Mouse (Mus musculus) left cerebral cortex, adult 9 months (tissue): ENCODE measurements around the gene Tmprss11e.

Source experiments
- DNase-seq, 2 experiments: peaks; one replicate each; pipeline ENCODE4 v3.0.0; 2022; ENCODE audit warnings: low spot score in 2 of 2

The Tmprss11e gene

DNA sequence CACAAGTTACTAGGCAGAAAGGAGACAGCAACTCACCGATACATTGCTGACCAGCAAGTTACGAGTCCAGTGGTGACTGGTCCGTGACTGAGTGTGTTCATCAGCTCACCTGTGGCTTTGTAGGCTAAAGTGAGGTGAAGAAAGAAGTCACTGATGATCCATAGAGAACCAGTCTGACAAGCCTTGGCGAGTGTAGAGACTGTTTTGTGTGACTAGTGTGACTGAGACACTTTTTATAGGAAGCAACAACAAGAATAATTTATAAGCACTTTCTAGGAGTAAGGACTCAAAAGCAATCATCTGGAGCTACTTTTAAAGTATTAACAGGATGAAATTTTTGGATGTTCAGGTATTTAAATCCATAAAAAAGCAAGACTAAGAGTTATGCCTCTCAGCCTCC lies at the start of gene Tmprss11e:
Gene Tmprss11e (minus strand): TSS at position 101 of the 400 bp plus-strand sequence.
- DNase-seq = no peak

DNA sequence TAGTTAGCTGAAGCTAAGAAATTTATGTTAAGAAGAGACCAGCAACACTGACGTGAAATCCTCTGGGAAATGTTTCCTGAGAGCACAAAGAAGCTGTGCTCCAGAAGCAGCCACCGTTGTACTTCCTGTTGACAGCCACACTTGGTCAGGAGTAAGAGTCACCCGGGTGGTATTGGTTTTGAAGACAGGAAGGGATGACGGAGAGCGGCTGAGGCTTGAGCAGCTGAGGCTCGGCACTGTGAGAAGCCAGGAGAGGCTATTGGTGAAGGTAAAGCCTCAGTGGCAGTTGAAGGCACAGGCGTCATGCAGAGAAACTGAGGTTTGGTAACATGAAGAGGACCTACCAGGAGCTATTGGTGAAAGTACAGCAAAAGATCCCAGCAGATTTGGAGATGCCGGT lies 47.2 kb upstream of the Tmprss11e start:
- no peak for DNase-seq

DNA sequence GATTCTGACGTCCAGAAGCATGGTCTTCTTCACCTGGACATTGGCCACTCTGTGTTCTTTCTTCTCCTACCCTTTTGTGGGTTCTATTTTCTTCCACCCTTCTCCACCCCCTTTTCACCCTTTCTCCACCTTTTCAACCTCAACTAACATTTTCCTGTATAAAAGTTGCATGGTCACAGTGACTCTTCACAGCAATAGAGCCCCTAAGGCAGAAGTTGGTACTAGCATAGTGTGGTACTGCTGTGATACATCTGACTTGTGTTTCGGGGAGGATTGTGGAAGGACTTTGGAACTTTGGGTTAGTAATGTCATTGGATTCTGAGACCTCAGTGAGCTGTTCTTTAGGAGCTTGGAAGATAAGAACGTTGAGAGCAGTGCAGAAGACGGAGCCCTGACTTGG lies 46.6 kb upstream of the Tmprss11e start:
- DNase-seq = no peak

DNA sequence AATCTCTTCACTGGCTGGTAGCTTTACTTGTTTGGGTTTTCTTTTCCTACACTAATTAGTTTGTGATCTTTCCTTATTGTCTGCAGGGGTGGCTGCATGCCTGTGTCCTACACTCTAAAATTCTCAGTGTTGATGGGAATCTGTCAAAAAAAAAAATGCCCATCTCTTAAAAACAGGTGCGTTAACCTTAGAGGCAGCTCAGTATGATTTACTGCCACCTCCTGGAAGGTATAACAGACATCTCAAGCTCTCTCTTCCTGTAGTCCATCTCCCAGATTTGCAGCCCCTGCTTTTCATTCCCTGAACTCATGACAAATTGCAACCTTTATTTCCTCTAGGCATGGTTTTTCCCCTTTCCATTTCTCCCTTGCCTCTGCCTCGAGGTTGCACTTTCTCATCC lies 44.3 kb upstream of the Tmprss11e start:
- no peak for DNase-seq

DNA sequence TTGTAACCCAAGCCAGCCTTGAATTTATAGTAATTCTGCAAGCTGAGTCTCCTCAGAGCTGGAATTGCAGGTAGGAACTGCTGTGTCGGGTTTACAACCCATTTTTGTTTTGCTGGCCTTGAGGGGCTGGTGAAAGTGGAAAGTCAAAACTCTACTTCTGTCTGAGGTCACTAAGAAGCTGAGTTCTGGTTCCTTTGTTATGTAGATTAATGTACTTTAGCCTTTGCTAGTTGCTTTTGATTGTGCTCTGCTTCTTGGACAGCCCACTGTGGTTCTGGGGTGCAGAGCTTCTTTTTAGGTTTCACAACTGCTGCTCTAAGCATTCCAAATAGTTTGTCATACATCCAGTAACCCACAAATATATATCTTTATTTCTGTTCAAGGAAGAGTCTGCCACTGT lies 41.2 kb upstream of the Tmprss11e start:
- DNase-seq = no peak

DNA sequence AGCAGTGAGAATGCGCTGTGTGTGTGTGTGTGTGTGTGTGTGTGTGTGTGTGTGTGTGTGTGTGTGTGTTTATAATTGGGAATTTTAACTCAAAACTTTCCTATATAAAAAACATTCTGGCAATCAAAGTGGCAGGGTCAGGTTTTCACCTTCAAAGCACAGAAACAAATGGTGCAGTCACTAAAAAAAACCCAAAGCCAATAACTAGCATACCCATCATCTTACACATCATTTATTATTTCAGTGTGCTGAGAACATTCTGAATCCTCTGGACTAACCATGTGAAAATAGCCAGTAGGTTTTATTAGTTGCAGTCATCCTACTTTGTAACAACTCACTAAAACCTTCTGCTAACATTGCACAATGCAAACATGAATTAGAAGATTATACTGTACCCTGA lies 38.6 kb upstream of the Tmprss11e start:
- no peak for DNase-seq

DNA sequence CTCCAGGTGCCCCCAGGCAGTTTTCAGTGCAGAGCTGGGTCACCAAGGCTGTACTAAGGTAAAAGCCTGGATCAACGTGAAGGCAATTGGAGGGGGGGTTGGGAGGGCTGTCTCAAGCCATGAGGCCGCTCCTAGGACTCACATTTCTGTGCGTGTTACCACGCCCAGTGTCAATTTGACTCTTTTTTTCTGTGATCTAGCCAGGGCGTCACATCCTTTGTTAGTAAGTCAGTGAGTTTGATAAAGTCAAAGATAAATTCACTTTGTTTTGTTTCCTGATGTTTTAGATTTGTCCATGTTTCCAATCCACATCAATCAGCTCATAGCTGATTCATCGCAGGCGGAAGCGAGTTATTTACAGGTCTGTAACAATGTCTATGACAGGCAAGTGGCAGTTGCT lies 37.4 kb upstream of the Tmprss11e start:
- DNase-seq = no peak

DNA sequence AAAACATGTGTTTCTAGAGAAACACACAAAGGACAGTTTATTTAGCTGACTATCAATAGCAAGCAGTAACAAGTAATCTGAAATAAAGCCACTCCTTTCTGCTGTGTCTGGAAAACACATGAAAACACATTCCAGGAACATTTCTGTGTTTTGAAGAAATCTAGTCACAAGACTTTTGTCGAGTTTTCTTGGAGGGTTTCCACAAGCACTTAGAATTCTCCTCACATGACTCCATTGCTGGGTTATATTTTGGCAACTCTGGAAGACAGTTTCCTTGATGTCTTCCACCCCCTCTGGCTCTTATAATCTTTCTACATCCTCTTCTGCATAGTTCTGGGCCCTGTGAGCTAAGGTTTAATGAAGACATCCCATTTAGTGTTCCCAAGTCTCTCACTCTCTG lies 32.9 kb upstream of the Tmprss11e start:
- DNase-seq = no peak

DNA sequence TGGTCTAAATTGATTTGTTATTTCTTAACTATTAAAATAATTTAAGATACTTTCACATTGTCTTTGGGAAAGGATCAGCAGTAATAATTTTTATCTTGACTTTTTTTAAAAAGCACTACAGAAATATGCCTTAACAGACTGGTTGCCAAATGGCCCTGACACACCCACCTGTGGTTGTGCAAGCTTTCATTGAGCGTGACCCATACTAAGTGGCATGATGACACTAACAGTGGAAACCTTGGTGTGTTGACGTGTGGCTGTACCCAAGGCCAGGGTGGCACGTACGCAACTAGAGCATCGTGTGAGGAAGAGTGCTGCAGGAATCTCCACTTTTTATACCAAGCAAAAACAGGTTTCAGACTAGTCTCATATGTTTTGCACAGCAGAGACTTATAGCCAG lies 31.3 kb upstream of the Tmprss11e start:
- DNase-seq = no peak

DNA sequence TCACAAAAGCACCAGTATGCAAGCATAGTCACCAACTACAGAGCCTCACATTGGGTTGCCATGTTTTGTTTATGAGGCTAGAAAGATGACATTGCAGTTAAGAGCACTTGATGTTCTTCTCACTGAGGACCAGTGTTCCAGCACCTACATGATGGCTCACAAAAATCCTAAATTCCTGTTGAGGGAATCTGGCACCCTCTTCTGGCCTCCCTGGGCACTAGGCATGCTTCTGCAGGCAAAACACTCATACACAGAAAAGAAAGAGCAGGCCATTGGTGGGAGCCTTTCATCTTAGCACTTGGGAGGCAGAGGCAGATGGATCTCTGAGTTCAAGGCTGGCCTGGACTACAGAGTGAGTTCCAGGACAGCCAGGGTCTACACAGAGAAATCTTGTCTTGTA lies 25.4 kb upstream of the Tmprss11e start:
- no peak for DNase-seq

DNA sequence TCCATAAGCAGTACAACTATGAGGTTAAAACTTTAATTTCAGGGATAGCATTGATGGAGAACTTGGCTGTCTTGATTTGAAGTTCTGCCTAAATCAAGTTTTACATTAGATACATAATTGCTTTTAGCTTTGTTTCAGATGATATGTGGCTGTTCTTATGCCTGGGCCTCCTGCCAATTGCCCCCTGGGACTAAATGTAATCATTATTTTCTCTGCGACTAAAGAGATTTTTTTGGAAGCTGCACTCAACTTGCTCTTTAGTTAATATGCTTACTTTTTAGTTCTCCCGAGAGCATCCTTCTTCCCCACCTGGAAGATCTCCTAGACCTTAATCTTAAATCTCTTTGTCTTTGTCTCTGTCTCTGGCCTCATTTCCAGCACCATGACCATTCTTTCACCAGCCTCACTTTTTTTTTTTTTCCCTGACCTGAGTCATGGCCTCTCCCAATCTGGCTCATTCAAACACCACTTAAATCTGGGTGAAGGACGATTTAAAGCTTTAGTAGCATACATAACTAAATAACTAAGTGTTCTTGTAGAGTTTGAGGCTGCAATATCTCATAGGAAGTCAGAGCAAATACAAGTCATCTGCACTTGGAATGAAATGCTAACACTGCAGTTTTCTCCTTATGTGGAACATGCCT lies 23.5 kb upstream of the Tmprss11e start:
- no peak for DNase-seq

DNA sequence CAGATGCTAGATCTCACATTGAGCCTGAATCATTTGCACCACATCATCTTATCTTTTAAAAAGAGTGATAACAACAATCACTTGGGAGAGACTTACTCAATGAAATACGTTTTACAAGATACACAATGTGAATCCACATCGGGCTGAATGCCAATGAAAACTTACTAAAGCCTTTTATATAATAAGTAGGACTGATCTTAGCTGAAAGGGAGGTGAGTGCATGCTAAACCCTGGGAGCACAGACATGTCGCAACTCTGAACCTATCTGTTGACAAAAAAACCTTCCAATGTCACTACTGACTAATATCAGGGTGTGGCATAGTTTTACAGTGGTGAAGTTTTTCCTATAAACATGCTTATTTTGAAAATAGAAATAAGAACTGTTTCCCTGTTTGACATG lies 2.8 kb downstream of the Tmprss11e start:
- DNase-seq = no peak

DNA sequence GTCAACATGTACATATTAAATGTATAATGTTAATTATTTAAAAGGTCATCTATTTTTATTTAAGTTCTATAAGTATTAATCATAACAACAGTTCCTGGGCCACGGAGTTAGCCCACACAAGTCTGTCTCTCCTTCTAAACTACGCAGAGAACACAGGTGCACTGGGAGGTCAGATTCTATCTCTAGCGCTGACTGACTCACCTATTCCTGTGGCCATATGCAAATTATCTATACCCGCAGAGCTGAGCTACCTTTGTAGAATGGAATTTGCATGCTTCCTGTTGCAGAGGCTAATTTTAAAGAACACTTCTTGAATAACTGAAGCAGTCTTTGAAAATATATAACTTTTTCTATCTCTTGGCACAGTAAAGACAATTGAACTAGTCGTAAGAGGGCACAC lies 4.5 kb downstream of the Tmprss11e start:
- DNase-seq = no peak

DNA sequence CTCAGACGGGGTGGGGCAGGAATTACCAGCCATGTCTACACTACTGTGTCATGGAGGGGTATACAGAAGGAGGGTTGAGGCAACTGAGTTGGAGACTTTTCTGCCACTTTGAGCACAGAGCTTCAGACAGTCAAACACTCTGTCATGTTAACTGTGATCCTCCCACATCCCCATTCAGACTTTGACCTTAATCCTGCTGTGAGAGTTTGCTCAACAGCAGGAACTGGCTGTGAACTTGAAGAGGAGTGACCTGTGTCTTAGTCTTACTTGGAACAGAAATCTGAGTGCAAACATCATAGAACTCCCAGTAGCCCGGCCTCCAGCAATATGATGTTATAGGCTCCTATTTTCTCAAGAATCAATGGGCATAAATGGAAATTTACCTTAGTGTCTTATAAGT lies 9.8 kb downstream of the Tmprss11e start:
- no peak for DNase-seq

DNA sequence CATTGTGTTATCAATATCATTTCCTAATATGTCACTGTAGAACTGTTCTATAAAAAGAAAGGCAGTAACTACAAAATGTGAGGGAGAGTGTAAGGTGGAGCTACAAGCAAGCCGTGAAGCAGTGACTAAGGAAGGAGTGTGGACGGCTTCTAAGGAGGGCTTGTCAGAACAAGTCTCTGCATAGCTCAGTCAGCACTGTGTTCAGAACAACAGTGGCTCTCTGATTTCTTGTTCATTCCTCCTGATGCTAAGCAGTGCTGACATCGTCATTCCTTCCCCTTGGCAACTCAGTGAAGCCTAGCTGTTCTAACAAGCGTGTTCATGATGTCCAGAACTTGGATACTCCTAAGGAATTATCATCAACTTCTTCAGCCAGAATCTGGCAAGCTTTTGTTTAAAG lies 15.0 kb downstream of the Tmprss11e start:
- DNase-seq = no peak

DNA sequence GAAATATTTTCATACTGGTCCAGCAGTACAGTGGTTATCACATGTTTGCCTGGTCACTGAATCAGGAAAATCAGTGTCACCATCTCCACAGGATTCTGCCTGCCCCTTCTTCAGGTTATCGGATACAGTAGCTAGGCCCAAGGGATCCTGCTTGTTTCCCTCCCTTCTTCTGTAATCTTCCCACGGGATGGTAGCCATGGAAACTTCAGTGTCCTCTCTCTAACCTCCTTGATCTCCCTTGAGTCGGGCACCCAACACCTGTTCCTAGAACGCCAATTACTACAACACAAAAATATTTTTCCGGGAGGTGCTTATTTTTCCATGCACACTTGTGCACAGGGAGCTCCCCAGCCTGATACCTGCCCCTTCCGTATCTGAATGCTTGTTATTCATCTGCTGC lies 17.0 kb downstream of the Tmprss11e start:
- DNase-seq = no peak

DNA sequence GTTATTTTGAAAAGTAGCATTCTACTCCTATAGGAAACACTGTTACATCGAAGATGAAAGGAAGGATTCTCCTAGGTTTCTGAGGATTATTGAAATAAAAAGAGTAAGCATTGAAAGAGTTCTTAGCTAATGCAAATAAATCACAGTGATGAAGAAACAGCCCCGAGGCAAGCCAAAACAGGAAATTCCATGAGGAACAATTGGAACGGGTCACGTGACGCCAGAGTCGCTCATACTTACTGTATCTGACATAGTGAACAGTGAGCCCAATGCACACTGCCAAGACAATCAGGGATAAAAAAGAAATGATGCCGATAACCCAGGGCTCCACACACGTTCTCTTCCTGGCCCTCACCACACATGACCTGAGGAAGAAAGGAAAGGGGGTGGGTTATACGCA lies 18.6 kb downstream of the Tmprss11e start:
- DNase-seq = no peak

DNA sequence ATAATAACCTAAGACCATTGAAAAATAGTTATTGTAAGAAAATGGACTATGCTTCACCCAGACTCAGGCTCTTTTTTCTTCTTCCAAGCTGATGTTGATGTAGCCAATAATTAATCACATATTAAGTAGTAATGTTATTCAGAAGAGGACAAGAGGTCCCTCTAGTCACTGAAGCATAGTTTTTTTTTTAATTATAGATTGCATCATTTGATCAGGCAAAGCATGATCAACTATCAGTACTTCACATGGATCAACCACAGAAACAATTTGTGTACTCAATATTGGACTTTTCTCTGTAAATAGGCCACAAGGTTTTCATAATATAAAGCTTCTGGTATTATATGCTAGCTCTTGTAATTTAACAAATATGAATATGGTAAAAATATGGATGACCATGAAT lies 20.6 kb downstream of the Tmprss11e start:
- no peak for DNase-seq

DNA sequence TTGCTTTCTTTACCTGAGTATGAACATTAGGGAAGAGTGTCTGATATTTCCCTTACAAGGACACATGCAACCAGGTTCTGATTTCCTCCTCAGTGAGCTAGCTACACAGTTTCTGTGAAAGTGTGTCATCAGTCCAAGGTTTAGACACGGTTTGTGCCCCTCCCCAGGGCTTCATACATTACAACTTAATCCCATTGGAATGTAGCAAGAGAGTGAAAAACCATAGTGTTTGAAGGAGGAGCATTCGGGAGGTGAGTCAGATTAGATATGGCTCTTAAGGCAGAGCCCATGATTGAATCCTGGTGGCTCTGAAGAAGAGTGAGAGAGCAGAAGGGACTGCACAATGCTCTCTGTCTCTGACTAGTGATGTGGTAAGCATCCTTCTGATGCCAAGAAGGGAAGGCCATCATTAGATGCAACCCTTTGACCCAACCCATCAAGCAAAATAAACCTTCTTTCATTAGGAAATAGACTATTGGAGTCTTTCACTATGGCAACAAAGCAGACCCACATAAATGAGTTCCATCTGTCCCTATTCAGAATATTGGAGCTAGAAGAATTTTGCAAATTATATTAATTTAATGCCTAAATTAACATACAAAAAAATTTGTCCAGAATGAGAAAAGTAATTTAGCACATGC lies 22.7 kb downstream of the Tmprss11e start:
- no peak for DNase-seq

DNA sequence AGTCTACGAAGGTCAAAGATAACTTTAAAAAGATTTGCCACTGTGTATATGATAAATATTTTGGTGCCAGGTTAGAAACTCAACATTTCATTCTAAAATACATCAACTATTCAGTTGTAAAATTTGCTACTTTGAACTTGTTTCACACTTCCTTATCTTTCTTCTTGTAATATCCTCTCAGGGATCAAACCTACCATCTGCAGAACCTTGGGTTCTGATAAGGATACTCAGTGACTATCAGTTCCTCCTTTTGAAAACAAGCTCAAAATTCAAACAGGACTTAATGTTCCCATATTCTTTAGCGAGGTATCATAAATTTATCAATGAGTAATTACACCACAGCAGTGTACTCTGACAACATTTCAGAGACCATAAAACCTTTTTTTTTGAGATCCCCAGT lies 30.6 kb downstream of the Tmprss11e start:
- no peak for DNase-seq

DNA sequence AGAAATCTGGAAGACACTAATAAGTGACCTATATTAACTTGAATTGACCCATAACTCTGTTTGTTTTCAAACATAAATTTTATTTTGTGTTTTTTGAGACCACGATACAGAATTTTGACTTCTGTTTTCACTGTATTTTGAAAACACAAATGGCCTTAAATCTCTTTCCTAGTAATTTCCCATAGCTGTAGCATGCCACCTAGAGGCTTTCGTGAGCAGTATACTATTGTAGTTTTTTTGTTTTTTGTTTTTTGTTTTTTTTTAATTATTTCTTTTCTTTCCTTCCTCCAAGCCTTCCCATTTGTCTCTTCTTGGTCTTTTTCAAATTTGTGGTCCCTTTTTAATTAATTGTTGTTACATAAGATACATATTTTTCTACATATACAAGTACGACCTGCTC lies 40.7 kb downstream of the Tmprss11e start:
- no peak for DNase-seq

DNA sequence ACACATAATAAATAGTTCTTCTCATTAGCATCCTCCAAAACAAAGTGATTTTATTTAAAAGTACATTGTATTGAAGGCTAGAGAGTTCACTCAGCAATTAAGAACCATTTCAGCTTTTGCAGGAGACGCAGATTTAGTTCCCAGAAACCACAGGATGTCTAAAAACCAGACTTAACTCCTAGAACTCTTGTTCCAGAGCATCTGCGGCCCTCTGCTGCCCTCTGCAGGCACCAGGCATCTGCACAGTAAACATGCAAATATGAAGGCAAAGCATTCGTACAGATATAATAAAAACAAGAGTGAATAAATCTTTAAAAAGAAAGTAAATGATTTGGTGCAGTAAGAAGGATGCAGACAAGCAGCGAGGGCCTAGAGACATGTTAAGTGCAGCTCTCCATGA lies 60.9 kb downstream of the Tmprss11e start:
- DNase-seq = peak in 1 of 2 experiments; percentile 66

DNA sequence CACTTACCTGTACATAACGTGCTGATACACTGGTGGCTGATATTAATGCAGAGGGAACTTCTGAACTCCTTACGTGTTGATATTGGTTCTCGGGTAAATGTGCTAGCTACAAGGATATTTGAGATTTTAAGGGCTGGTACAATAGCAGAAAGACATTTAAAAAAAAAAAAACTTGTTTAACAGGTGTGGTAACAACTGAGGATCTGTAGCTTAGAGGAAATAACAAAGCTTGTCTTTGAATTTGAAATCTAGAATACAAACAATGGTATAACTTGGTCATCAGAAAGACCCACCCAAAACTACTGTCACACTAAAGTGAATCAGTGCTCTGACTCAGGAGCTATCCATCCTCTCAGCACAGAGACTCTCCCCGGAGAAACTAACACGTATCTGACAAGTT lies 69.4 kb downstream of the Tmprss11e start, which contains the start of gene Tmprss11b:
Gene Tmprss11b (minus strand): TSS at position 101 of the 400 bp plus-strand sequence.
- DNase-seq = no peak
